Mouse (Mus musculus) lung, adult 2 months (tissue): Measurements from ENCODE around the gene Dtx1.

Experiments used
- CTCF ChIP-seq: fragments of 200-500 bp; IDR thresholded peaks from 2 replicates; pipeline ENCODE4 v1.5.1; 2011; ENCODE audit warnings: mild to moderate bottlenecking, low read length, control low read depth; ENCODE audit not compliant: insufficient read depth
- POLR2A ChIP-seq: fragments of 200-500 bp; IDR thresholded peaks from 2 replicates; pipeline ENCODE4 v1.6.1; 2011; ENCODE audit warnings: low read depth, mild to moderate bottlenecking, control low read depth, low read length, borderline replicate concordance; ENCODE audit errors: extremely low read depth

GRCm38 (mm10) chr5:120732740-120733139, 21.0 kb upstream of the Dtx1 start:
- TF ChIP-seq POLR2A (no peak), CTCF (no peak)
